Mouse (Mus musculus) macrophage (primary cell): ENCODE data around the gene Hoxb8. TPM values are rescaled to one million over a fixed set of nuclear protein-coding genes. Genes with fewer than 3 reads are reported as not detected.

Experiments used
- H3K27ac ChIP-seq: fragments of 350-480 bp; formaldehyde crosslinking; 2 replicates; pipeline ENCODE4 v1.9.0; 2021
- H3K36me3 ChIP-seq: fragments of 350-480 bp; formaldehyde crosslinking; 2 replicates; pipeline ENCODE4 v1.9.0; 2021; ENCODE audit errors: inconsistent target
- H3K4me3 ChIP-seq: fragments of 350-480 bp; formaldehyde crosslinking; 2 replicates; pipeline ENCODE4 v1.9.0; 2021; ENCODE audit errors: inconsistent target
- H3K79me2 ChIP-seq: fragments of 350-480 bp; formaldehyde crosslinking; 2 replicates; pipeline ENCODE4 v1.9.0; 2021; ENCODE audit errors: inconsistent target
- WGBS: methylation state at CpG from one replicate; pipeline ENCODE4 v1.1.7; 2026; ENCODE audit warnings: inconsistent platforms; ENCODE audit not compliant: missing documents; 5-methylcytosine and 5-hydroxymethylcytosine counted together
- polyA plus RNA-seq: library from polyadenylated mRNA; stranded (reverse); fragments of 250-400 nt; gene quantifications from 3 replicates; pipeline ENCODE4 v1.2.4, GENCODE M21; 2018; ENCODE audit warnings: inconsistent platforms

Hoxb8 gene
- polyA plus RNA-seq, 1 experiment from 2014 or later = not detected

DNA sequence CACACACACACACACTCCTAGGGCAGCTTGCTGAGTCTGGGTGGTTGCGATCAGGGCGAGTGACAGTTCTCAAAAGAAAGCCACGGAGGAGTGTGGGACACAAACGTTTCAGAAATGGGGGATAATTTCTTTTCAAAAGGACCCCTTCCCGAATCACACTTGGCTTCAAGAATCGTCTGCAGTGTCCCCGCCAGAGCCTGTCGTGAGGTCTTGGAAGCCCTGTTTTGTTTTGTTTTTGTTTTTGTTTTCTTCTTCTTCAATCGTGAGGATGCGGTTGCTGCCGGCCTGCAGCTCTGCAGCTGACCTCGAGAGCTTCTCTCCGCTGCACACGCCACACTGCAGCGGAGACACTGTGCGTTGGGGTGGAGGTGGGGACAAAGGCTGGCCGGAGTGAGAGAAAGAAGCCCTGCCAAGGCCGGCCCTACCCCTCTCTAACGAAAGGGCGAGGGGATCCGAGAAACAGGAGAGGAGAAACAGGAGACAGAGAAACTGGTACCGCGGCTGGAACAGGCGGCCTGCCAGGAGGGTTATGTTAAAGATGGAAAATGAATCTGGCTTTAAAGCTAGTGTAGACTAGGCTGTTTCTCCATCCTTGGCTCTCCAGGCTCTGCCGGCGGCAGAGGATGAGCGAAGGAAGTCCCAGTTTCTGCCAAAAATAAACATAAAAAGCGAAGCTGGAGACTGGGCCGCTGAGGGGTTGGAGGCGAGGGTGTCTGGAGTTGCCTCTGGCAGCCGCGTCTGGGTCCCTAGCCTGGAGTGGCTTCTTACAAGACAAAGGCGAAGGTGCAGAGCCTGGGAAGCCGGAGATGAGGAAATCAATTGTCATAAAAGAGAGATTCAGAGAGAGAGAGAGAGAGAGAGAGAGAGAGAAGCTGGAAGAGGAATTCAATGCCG is 4.3 kb upstream of the Hoxb8 start:
- H3K27ac ChIP-seq = no peak overlapping the region
- H3K79me2 ChIP-seq = no peaks in the 10 kb centered on the region
- 4% methylated on average over 34 of the region's 35 CpGs for WGBS
- H3K4me3 ChIP-seq = no peak overlapping the region
- H3K36me3 ChIP-seq = no peaks in the 10 kb centered on the region

DNA sequence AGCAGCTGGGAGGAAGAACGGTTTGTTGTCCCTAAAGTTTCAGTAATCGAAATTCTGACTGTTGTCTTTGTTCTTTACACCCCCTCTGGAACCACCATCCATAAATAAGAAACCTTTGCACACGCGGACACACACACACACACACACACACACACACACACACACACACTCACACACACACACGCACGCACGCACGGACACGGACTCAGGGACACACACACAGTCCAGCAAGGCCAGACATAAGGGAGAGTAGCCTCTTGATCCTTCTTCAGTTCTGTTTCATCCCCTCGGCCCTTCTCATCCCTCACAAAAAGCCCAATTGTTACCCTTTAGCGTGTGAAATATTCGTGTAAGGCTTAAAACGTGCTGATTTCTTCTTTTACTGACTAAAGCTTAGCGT is 3.4 kb upstream of the Hoxb8 start:
- Histone ChIP-seq H3K36me3 (no peaks in the 10 kb centered on the region), H3K79me2 (no peaks in the 10 kb centered on the region), H3K27ac (no peak overlapping the region), H3K4me3 (no peak overlapping the region)
- whole genome bisulfite sequencing = 17% methylated on average over 10 of the region's 14 CpGs

DNA sequence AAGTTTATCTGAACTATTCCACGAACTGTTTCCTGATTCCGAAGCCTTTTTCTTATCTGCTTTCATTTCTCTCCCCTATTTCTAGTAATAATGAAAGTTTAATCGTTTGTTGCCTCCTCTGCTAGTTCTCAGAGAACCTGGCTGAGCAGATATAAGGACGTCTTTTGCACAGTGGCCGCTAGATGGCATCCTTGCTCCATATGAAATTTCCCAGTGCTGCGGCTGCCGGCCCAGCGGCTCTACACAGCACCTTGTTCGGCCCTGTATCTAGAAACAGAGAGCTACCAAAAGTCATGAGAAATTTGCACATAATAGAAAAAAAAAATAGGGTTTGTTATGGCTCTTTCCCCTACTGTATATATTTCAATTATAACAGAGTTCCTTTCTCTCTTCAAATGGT is 2.9 kb upstream of the Hoxb8 start:
- Histone ChIP-seq H3K36me3 (no peaks in the 10 kb centered on the region), H3K4me3 (no peak overlapping the region), H3K27ac (no peak overlapping the region), H3K79me2 (no peaks in the 10 kb centered on the region)
- WGBS = 2% methylated on average over 9 of the region's 9 CpGs

DNA sequence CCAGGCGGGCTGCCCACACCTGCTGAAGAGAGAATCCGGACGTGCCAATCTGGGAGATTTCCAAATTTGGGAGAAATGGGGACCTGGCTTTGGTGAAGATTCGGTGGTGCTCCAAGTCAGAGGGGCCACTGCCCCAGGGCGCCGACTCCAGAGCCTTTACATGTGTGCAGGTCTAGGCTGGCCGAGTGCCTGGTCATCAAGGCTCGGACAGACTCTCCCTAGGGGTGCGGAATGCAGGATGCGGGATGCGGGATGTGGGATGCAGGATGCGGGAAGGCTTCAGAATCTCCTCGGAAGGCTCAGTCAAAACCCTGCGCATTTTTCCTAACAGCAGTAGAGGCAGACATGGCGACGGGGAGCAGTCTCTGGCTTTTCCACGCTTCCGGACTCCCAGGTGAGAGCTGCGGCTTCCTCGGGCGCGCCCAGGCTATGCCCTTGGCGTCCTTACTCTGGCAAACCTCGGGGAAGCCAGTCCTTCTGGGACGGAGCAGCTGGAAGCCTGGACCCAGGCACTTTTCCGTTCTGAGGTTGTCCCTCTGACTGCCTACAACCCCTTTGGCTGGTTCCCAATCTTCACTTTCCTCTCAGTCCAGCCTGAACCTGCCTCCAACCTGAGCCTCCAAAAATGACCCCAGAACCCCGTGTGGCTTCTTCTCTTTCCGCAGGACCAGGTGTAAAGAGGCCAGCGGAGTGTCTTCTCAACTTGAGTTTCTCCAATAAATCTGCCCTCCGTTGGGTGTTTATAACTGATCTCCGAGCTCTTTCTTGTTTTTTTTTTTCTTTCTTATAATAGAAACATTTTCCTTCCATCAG is 2.1 kb upstream of the Hoxb8 start:
- H3K27ac ChIP-seq = no peak overlapping the region
- 18% methylated on average over 31 of the region's 31 CpGs for WGBS
- no peaks in the 10 kb centered on the region for H3K79me2 ChIP-seq
- H3K4me3 ChIP-seq = no peak overlapping the region
- no peaks in the 10 kb centered on the region for H3K36me3 ChIP-seq

DNA sequence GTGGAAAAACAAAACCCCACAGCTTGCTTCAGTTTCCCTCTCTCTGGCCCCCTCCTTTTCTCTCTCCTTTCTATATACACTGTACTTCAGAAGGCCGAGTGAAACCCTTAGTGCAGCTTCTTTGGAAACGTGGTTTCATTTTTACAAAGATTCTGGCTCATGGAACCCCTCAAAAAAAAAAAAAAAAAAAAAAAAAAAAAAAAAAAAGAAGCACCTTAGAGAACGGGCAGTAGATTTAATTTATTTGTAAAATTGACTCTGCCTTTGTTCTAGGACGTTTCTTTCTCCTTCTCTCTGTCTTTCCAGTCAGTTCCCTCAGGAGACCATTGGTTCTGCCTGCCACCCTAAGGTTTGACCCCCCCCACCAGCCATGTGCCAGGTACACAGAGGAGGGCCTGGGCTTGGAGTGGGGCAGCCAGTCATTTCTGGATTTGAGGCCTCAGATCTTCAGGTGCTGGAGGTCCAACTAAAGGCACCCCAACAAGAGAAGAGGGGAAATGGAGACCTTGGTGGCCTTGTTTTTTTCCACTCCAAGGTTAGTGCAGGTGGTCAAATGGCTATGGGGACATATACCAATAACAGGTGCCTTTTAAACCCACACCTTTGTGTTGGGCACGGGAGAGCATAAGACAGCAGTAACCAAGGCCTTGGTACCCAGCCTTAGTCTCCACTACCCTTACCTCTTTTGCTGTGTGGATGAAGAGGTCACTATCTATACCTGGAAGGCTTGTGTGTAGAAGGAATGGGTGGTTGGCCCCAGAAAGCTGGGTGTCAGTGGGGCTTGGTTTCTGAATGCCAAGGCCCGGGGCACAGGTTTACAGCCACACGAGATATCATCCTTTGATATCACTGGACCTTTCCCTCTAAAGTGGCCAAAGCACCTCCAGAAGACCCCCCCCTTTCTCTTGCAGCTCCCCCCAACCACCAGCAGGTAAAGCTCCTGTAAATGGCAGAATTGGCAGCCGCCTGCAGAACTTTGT is 1.0 kb upstream of the Hoxb8 start:
- Histone ChIP-seq H3K4me3 (no peak overlapping the region), H3K79me2 (no peaks in the 10 kb centered on the region), H3K27ac (no peak overlapping the region), H3K36me3 (no peaks in the 10 kb centered on the region)
- WGBS = 57% methylated on average over 7 of the region's 8 CpGs

DNA sequence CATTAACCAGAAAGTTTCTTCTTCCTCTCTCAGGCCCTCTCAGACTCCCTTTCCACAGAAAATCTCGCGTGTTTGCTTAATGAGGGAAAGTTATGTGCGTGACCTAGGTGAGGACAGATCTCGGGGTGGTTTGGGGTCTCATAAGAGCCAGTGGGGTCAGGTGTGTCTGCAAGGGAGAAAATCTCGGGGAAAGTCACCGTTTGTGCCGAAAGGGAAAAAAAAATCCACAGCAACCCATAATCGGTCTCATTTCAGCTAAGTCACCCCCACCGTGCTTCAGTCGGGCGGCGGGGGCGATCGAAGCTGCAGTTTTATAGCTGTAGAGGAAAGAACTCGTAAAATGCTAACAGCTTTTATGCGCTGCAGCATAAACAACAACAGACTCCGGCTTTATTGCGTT is 309 bp upstream of the Hoxb8 start:
- Histone ChIP-seq H3K4me3 (no peak overlapping the region), H3K36me3 (no peaks in the 10 kb centered on the region), H3K79me2 (no peaks in the 10 kb centered on the region), H3K27ac (no peak overlapping the region)
- 21% methylated on average over 18 of the region's 18 CpGs for WGBS

DNA sequence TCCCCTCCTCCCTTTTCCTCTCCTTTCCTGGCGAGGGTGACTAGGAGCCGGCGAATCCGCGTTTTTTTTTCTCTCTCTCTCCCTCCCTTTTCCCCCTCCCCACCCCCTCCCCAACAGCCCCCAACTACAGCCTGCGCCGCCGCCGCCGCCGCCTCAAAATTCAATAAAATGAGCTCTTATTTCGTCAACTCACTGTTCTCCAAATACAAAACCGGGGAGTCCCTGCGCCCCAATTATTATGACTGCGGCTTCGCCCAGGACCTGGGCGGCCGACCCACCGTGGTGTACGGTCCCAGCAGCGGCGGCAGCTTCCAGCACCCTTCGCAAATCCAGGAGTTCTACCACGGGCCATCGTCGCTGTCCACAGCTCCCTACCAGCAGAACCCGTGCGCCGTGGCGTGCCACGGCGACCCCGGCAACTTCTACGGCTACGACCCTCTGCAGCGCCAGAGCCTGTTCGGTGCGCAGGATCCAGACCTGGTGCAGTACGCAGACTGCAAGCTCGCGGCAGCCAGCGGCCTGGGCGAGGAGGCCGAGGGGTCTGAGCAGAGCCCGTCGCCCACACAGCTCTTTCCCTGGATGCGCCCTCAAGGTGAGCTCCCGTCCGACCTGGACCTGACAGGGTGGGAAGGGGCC is 1.2 kb downstream of the Hoxb8 start:
- Histone ChIP-seq H3K27ac (no peak overlapping the region), H3K36me3 (no peaks in the 10 kb centered on the region), H3K79me2 (no peaks in the 10 kb centered on the region), H3K4me3 (no peak overlapping the region)
- WGBS = 4% methylated on average over 43 of the region's 49 CpGs

DNA sequence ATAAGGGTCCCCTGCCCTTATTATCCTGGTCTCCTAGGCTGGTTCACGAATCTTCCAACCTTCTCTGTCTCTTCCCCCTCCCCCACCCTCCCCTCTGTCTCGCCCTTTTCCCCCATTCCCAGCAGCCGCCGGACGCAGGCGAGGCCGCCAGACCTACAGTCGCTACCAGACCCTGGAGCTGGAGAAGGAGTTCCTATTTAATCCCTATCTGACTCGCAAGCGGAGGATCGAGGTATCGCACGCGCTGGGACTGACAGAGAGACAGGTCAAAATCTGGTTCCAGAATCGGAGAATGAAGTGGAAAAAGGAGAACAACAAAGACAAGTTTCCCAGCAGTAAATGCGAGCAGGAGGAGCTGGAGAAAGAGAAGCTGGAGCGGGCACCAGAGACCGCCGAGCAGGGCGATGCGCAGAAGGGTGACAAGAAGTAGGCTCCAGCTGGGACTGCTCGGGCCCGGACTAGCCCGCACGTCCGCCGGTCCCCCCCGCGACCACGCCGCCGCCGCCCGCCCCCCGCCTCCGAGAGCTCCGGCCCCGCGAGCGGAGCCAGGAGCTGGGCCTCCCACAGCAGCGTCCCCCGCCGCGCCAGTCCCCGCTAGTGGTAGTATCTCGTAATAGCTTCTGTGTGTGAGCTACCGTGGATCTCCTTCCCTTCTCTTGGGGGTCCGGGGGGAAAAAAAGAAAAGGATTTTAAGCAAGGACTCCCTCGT is 2.5 kb downstream of the Hoxb8 start:
- Histone ChIP-seq H3K79me2 (no peaks in the 10 kb centered on the region), H3K36me3 (no peaks in the 10 kb centered on the region), H3K4me3 (no peak overlapping the region), H3K27ac (no peak overlapping the region)
- 3% methylated on average over 34 of the region's 49 CpGs for WGBS

DNA sequence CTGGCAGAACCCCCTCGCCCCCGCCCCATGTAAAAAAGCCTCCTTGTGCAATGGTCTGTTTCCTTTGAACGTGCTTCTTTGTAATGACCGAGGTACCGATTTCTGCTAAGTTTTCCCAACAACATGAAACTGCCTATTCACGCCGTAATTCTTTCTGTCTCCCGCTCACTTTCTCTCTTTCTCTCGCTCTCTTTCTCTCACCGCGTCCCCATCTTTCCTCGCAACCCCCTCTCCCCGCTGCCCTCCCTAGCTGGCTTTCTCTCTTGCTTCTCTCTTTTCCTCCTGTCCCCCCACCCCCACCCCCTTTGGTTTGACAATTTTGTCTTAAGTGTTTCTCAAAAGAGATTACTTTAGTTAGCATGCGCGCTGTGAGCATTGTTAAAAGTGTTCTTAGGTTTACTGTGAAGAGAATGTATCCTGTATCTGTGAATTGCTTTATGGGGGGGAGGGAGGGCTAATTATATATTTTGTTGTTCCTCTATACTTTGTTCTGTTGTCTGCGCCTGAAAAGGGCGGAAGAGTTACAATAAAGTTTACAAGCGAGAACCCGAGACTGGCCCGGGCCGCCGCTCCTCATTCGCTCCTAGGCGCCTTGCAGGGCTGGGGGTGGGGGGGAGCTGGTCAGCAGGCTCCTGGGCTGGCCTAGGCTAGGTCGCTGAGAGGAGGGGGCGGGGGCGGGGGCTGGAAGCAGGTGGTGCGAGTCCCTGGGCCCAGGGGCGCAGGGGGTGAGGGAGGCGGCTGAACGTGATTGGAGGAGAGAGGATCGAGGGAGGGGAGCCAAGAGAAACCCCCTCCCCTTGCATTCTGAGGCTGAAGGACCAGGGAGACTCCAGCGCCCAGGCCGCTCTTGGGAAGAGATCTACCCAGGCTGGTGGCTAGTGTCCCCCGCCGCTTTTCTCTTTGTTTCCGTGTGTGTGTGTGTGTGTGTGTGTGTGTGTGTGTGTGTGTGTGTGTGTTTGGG is 3.3 kb downstream of the Hoxb8 start:
- 5% methylated on average over 29 of the region's 37 CpGs for WGBS
- no peaks in the 10 kb centered on the region for H3K79me2 ChIP-seq
- H3K27ac ChIP-seq = no peak overlapping the region
- no peak overlapping the region for H3K4me3 ChIP-seq
- H3K36me3 ChIP-seq = no peaks in the 10 kb centered on the region

DNA sequence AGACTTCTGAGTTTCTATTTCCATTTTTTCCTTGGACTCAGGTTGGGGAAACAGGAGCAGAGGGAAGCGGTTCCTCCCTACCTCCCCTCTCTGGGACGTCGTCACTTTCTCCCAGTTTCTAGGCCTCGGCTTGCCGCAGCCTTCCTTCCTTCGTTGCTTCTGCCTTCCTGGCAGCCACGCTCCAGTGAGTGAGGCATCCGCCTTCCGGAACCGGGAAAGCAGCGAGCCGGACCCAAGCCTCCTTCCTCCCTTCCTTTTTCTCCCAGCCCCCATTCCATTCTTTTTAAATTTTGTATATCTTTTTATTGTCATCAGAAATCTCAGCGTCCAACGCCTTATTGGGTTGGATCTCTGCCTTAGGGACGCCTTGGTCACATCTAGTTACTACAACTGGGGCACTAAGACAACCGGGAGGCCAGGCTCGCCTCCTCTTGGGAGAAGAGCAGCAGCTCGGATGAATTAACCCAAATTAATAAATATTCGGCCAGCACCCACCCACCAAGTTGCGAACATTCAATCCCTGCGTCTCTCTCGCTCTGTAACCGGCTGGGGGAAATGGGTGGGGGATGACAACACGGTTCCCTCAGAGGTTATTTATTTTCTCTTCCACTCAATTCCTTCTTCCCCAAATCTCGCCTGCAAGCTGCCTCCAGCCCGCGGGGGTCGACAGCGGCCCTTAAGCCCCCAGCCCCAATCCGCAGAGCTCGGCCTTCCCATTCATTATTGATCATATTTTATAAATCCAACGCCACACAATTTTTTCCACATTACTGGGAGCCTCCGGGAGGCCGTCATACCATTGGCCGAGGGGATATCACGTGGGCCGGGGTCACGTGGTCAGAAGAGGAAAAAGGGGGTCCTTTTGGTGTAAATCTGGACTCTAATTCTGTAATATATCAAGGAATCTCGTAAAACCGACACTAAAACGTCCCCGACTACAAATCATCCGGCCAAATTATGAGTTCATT is 4.3 kb downstream of the Hoxb8 start, which contains the start of gene Hoxb7:
Gene Hoxb7 (plus strand): TSS at position 853 of the 968 bp plus-strand sequence.
- no peaks in the 10 kb centered on the region for H3K36me3 ChIP-seq
- WGBS = 3% methylated on average over 43 of the region's 43 CpGs
- no peak within 1 kb of the TSS for H3K27ac ChIP-seq
- H3K4me3 ChIP-seq = no peak within 1 kb of the TSS; the same call in 1 of the 2 replicates
- no peaks in the 10 kb centered on the region for H3K79me2 ChIP-seq

DNA sequence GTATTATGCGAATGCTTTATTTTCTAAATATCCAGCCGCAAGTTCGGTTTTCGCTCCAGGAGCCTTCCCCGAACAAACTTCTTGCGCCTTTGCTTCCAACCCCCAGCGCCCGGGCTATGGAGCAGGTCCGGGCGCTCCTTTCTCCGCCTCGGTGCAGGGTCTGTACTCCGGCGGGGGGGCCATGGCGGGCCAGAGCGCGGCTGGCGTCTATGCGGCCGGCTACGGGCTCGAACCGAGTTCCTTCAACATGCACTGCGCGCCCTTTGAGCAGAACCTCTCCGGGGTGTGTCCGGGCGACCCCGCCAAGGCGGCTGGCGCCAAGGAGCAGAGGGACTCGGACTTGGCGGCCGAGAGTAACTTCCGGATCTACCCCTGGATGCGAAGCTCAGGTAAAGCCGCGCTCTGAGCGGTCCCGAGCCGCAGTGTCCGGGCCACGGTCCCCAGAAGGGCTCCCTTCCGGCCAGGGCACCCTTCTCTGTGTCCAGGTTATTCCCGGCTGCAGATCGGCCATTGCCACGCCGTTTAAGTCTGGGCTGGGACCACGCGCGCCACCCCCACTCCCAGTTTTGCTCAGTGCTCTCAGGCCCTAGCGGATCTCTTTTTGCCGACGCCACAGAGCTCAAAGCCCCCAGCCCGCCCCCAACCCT is 5.2 kb downstream of the Hoxb8 start:
- Histone ChIP-seq H3K27ac (no peak overlapping the region), H3K36me3 (no peaks in the 10 kb centered on the region), H3K79me2 (no peaks in the 10 kb centered on the region), H3K4me3 (no peak overlapping the region; the same call in 1 of the 2 replicates)
- 6% methylated on average over 54 of the region's 55 CpGs for WGBS
